Mouse (Mus musculus) lung, postnatal 10 days (tissue): ENCODE measurements around the gene Cwc25.
"Not testable (repeated sequence)": the region's sequence is repeated elsewhere in the genome, so short reads cannot be mapped to it uniquely, and the experiment has no call there.

Experiments used
- DNase-seq: peaks from one replicate; pipeline ENCODE4 v3.0.0; 2021

Cwc25 gene

GRCm38 (mm10) chr11:97800691-97801408 is 34.5 kb upstream of the Cwc25 start:
- DNase-seq: peak; percentile 71

- DNase-seq: peak; percentile 88
These were observed 33.8 kb upstream of the Cwc25 start for GRCm38 (mm10) chr11:97799994-97800690.

DNA sequence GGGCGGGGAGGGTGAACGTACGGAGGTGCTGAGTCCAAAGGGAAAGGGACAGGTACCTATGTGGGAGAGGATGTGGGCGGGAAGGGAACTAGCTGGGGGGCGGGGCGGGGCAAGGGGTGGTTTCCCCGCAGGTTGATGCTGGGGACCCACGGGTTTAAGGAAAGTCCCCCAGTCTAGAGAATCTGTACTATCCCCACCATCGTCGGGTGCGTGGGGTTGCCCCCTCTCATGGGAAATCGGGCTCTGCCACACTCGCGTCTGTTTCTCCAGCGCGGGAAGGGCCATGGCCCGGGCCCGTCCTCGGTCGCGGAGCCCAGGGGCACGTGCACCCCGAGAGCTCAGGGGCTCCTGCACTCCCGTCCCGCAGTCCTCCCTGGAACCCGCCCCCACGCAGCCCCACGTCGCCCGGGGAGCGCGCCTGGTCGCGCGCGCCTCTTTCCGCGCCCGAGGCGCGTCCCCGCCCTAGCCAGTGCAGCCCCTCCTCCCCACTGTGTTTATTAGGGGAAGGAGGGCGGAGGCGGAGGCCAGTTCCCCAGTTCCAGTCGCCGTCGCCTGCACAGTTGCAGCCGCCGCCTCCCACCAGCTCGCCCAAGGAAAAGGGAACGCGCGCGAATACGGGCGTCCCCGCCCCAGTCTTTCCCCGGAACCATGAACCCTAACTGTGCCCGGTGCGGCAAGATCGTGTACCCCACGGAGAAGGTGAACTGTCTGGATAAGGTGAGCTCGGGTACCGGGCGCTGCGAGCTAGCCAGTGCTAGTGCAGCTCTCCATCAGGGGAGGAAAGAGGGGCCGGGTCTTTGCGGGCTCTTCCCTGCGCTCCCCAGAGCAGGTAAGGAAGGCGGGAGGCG is 33.0 kb upstream of the Cwc25 start:
- DNase-seq: peak; percentile 92

DNA sequence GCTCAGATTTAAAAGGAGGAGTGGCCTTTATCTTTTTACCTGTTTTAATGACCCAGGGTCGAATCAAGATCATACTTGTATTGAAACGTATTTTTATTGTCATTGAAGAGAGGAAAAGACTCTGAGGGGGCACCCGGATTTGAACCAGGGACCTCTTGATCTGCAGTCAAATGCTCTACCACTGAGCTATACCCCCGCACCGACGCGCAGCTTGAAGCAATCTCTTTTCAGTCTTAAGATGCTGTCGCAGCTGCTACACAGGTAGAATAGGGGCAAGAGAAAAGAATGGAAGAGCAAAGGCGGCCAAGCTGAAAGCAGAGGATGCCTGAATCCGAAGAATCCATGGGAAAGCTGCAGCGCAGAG is 32.4 kb upstream of the Cwc25 start, which contains the start of gene Lasp1:
Gene Lasp1 (plus strand): TSS at position 219 of the 364 bp plus-strand sequence.
- peak; percentile 89 for DNase-seq

DNA sequence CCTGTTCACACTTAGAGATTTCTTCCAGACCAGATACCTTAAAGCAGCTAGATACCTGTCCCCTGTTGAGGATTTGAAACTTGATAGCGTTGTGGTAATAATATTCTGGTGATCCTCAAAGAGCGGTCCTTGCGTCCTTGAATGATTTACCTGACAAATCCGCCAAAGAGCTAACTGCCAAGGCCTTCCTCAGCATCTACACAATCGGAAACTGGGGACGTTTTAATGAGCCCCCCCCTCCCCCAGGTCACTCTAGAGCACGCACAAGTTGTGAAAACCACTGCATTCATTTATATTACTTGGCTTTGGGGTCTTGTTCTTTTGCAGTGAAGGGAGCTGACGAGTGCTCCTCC is 31.7 kb upstream of the Cwc25 start:
- no peak for DNase-seq

DNA sequence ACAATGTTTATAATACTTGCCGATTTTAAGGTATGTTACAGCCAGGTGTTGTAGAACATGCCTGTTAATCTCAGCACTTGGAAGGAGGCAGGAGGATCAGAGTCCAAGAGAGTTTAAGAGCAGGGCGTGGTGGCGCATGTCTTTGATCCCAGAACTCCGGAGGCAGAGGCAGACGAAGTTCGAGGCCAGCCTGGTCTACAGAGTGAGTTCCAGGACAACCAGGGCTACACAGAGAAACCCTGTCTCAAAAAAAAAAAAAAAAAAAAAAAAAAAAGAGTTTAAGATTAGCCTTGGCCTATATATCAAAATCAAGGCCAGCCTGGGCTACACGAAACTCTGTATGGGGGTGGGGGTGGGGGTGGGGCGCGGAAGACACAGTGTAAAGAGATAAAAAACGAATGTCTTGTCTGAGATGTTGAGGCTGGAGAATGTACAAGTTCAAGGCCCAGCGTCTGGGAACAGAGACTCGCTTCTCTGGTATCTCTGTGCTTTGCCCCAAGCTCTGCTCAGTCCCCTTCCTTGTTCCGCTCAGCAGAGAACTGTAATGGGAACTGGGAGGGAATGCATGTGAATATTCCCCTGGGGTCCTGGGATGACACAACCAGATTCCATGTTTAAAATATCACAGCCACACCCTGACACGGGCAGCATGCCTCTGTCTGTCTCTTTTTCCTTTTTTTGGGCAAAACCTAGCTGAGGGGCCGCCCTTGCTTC is 31.2 kb upstream of the Cwc25 start:
- no peak for DNase-seq

- peak; percentile 80 for DNase-seq
These were observed 30.6 kb upstream of the Cwc25 start for GRCm38 (mm10) chr11:97796910-97797309.

DNA sequence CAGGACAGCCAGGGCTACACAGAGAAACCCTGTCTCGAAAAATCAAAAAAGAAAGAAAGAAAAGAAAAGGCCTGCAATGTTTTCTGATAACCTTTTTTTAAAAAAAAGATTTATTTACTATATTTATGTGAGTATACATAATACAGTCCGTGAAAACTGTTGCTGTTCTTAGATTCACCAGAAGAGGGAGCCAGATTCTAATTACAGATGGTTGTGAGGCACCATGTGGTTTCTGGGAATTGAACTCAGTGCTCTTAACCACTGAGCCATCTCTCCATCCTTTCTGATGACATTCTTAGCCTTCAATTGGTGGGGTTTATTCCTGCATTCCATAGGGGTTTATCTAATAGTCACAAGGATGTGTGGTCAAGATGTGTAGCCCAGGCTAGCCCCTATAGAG is 26.8 kb upstream of the Cwc25 start:
- DNase-seq: peak; percentile 76

GRCm38 (mm10) chr11:97790778-97791438 is 24.6 kb upstream of the Cwc25 start:
- DNase-seq: not testable (repeated sequence)

- DNase-seq: no peak
These were observed 23.4 kb upstream of the Cwc25 start for GRCm38 (mm10) chr11:97789727-97790126.

- no peak for DNase-seq
These were observed 21.6 kb upstream of the Cwc25 start for GRCm38 (mm10) chr11:97787961-97788360.

DNA sequence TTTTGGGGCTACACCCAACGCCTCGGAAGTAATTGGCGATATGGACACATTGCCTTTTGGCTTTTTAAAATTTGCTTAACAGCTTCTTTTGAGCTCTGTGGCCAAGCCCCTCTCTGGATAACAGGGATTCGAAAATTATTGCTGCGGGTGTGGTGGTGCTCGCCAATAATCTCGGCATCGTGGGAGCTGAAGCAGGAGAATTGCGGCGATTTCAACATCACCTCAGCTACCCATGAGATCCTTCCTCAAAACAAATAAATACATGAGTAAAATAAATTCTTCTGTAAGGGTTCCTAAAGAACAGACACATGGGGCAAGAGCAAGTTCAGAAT is 16.2 kb upstream of the Cwc25 start:
- no peak for DNase-seq

DNA sequence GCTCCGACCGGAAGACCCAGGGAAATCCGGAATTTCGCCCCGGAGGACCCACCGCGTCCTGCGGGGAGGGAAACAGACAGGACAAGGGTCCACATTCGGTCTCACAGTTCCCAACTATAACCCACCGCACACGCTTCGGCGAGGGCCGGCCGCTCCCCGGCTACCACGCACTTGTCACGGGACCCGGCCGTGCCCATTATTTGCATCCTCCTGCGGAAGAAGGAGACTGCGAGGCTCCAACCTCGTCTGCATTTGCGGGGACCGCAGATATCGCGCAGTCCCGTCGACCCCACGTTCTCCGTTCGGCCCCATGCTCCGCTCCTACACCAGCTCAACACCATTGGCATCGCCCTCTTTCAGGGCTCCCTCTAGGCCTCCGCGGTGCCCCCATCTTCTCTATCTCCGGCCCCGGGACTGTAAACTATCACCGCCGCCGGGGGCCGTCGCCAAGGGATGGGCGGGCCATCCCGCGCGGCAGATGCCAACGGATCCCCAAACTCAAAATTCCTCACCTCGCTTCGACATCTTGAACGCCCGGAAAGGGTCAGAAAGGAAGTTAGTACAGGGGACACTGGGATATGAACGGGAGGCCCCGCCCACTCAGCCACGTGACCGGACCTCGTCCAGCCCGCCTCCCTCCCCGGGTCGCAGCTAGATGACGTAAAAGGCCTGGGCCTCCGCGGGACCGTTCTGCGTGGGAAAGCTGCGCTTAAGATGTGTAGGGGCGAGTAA is 15.6 kb upstream of the Cwc25 start, which contains the start of gene Rpl23:
Gene Rpl23 (minus strand): TSS at position 606 of the 732 bp plus-strand sequence.
- DNase-seq: peak; percentile 100

DNA sequence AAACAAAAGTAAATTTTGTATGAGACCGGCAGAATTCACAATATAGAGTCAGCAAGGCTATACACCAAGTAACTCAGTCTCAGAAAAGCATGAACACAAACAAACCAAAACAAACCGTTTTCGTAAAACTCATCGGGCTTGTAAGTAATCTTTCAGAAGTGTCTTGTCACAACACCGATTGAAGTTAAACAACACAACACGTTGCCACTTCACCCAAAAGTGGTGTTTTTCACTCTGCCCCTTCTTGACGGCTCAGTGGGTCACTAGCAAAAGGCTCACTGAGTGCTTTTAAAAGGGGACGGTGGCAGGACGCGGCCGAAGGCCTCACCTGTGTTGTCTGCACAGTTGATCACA is 15.1 kb upstream of the Cwc25 start:
- DNase-seq: no peak

DNA sequence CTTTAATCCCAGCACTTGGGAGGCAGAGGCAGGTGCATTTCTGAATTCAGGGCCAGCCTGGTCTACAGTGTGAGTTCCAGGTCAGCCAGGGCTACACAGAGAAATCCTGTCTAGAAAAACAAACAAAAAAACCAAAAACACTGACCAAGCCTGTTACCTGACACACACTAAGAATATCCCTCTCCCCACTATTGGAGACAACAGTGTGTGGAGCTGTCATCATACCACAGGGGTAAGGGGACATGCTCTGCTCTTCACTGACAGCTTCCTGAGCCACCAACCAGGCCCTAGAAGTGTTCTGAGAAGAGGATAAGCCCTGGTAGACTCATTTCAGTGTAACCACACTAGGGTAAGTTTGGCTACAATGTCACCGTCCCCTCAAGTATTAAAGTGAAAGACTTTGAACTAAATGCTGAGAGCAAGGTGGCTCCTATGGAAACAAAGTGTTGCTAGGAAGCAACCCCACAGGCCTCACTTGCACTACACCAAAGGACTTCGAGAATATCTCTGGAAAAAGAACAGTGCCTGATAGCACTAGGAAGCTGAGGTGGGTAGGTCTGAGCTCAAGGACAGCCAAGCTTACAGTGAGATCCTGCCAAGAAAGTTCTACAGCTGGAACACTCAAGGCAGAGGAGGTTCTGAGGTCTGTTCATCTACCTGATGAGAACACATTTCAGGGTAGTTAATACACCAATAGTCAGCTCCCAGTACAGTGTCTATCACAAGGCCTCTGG is 13.8 kb upstream of the Cwc25 start:
- DNase-seq: no peak

- no peak for DNase-seq
These were observed 12.6 kb upstream of the Cwc25 start for GRCm38 (mm10) chr11:97778918-97779317.

DNA sequence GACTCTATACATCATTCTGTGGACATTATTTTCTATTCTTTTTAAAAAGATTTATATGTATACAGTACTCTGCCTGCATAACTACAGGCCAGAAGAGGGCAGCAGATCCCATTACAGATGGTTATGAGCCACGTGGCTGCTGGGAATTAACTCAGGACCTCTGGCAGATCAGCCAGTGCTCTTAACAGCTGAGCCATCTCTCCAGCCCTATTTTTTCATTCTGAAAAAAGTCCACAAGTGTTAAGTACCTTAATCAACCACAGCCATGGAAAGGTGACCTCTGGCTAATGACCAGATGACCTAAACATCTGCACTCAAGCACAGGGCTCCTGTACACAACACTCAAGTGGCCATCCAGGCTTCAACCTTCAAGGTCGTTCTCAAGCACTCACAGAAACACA is 10.8 kb upstream of the Cwc25 start:
- peak; percentile 46 for DNase-seq

- DNase-seq: no peak
These were observed 10.3 kb upstream of the Cwc25 start for GRCm38 (mm10) chr11:97776497-97777128.

- DNase-seq: no peak
These were observed 9.6 kb upstream of the Cwc25 start, which contains the start of gene 1700001P01Rik for GRCm38 (mm10) chr11:97775808-97776496. 1700001P01Rik (minus strand) TSS chr11:97775918.

GRCm38 (mm10) chr11:97775186-97775585 is 8.8 kb upstream of the Cwc25 start:
- no peak for DNase-seq
